Mouse (Mus musculus) cortical plate, adult 2 months (tissue): ENCODE data around the gene Ddx39.

ENCODE experiments used
- CTCF ChIP-seq: fragments of 200-500 bp; IDR thresholded peaks from 2 replicates; pipeline ENCODE4 v1.5.1; 2011; ENCODE audit warnings: mild to moderate bottlenecking, control low read depth, low read length; ENCODE audit not compliant: insufficient read depth; ENCODE audit errors: extremely low read depth
- POLR2A ChIP-seq: fragments of 200-500 bp; IDR thresholded peaks from 2 replicates; pipeline ENCODE4 v1.6.1; 2011; ENCODE audit warnings: mild to moderate bottlenecking, low read length, control low read depth; ENCODE audit not compliant: insufficient read depth; ENCODE audit errors: extremely low read depth

- no peak for TF ChIP-seq CTCF
- no peak for TF ChIP-seq POLR2A
These were observed 8.6 kb downstream of the Ddx39 start for GRCm38 (mm10) chr8:83723447-83724083.
